Mouse (Mus musculus) gonadal fat pad, adult 2 months (tissue): ENCODE data around the gene Krtap1-5. TPM values are rescaled to one million over a fixed set of nuclear protein-coding genes. Genes with fewer than 3 reads are reported as not detected.

Experiments used
- DNase-seq: peaks from one replicate; pipeline ENCODE4 v3.0.0-alpha.2; 2012; ENCODE audit warnings: low read depth
- polyA plus RNA-seq: library from polyadenylated mRNA; depleted of rRNA; stranded (reverse); fragments of >200 nt; gene quantifications from 2 replicates; pipeline ENCODE4 v1.2.3, GENCODE M21; 2012; rRNA removed

Gene Krtap1-5
- polyA plus RNA-seq, 1 experiment = not detected

DNA sequence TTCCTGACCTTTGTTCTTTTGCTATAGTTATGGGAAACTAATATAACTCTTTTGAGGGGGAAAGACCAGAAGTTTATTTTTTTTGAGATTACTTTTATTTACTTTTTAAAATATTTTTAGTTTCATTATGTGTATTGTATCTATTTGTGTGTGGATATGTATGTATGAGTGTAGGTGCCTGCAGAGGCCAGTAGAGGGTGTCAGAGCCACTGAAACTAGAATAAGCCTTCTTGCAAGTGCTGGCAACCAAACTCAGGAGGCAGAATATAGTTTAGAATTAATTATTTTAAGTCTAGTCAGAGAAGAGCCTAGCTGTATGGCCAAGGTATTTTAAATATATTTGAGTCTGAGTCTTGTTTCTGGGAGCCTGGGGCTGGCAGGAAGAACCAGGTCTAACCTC is 32.9 kb downstream of the Krtap1-5 start:
- no peak for DNase-seq

DNA sequence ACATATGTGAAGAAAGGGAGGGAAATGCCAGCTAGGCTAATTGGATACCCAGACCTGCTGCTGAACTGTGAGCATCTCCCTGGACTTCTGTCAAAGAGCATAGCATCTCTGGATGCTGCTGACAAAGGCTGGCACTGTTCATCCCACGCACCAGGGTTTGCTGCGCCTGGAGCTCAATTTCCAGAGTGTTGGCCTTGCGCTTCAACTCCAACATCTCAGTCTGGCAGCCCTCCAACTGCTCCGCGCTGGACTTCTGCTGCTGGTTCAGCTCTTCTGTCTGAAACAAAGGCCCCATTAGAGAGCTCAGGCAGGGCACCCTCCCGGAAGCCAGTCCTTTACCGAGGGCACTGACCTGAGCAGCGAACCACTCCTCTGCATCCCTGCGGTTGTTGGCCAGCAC is 41.1 kb downstream of the Krtap1-5 start:
- no peak for DNase-seq

Other genes starting within 250 kb of the Krtap1-5 start
- gene Krt26, start 243.1 kb downstream of the Krtap1-5 start, polyA plus RNA-seq = not detected in 2 replicates
- gene Krt27, start 229.9 kb downstream of the Krtap1-5 start, polyA plus RNA-seq = not detected in 2 replicates
- not detected in 2 replicates for gene Krt28, start 206.1 kb downstream of the Krtap1-5 start, polyA plus RNA-seq
- 0.93 and 1.2 TPM in 2 replicates for gene Krt10, start 191.7 kb downstream of the Krtap1-5 start, polyA plus RNA-seq
- not detected in 2 replicates for gene Krt12, start 158.8 kb downstream of the Krtap1-5 start, polyA plus RNA-seq
- 0.30 and 0.61 TPM in 2 replicates for gene Krt20, start 142.9 kb downstream of the Krtap1-5 start, polyA plus RNA-seq
- gene Krt23, start 87.9 kb downstream of the Krtap1-5 start, polyA plus RNA-seq = 20.2 and 32.9 TPM in 2 replicates
- not detected in 2 replicates for gene Krt39, start 59.7 kb downstream of the Krtap1-5 start, polyA plus RNA-seq
- gene Krt40, start 37.9 kb downstream of the Krtap1-5 start, polyA plus RNA-seq = not detected in 2 replicates
- 0.66 and 1.0 TPM in 2 replicates for gene Krtap3-3, start 30.2 kb downstream of the Krtap1-5 start, polyA plus RNA-seq
- gene Krtap3-2, start 24.2 kb downstream of the Krtap1-5 start, polyA plus RNA-seq = not detected in 2 replicates
- gene Gm11939, start 21.6 kb downstream of the Krtap1-5 start, polyA plus RNA-seq = not detected in 2 replicates
- gene Krtap3-1, start 14.4 kb downstream of the Krtap1-5 start, polyA plus RNA-seq = not detected in 2 replicates
- not detected in 2 replicates for gene Krtap1-4, start 2.6 kb upstream of the Krtap1-5 start, polyA plus RNA-seq
- gene Krtap1-3, start 10.3 kb upstream of the Krtap1-5 start, polyA plus RNA-seq = not detected in 2 replicates
- gene Krtap9-3, start 17.1 kb upstream of the Krtap1-5 start, polyA plus RNA-seq = not detected in 2 replicates
- gene Gm11938, start 22.3 kb upstream of the Krtap1-5 start, polyA plus RNA-seq = not detected in 2 replicates
- not detected in 2 replicates for gene Gm11937, start 29.2 kb upstream of the Krtap1-5 start, polyA plus RNA-seq
- gene Krtap2-4, start 33.8 kb upstream of the Krtap1-5 start, polyA plus RNA-seq = not detected in 2 replicates
- gene Gm11562, start 39.4 kb upstream of the Krtap1-5 start, polyA plus RNA-seq = not detected in 2 replicates
- not detected in 2 replicates for gene Krtap4-1, start 47.2 kb upstream of the Krtap1-5 start, polyA plus RNA-seq
- not detected in 2 replicates for gene Krtap4-2, start 54.1 kb upstream of the Krtap1-5 start, polyA plus RNA-seq
- not detected in 2 replicates for gene Krtap4-7, start 63.1 kb upstream of the Krtap1-5 start, polyA plus RNA-seq
- gene Gm11555, start 69.2 kb upstream of the Krtap1-5 start, polyA plus RNA-seq = not detected in 2 replicates
- gene Gm11563, start 77.9 kb upstream of the Krtap1-5 start, polyA plus RNA-seq = not detected in 2 replicates
- gene Krtap4-6, start 84.9 kb upstream of the Krtap1-5 start, polyA plus RNA-seq = not detected in 2 replicates
- gene Gm14190, start 109.7 kb upstream of the Krtap1-5 start, polyA plus RNA-seq = not detected in 2 replicates
- gene Gm14180, start 153.3 kb upstream of the Krtap1-5 start, polyA plus RNA-seq = not detected in 2 replicates
- not detected in 2 replicates for gene Gm11595, start 191.9 kb upstream of the Krtap1-5 start, polyA plus RNA-seq
- gene Krtap4-8, start 199.7 kb upstream of the Krtap1-5 start, polyA plus RNA-seq = not detected in 2 replicates
- gene Krtap4-9, start 204.2 kb upstream of the Krtap1-5 start, polyA plus RNA-seq = not detected in 2 replicates
- not detected in 2 replicates for gene Gm11596, start 212.5 kb upstream of the Krtap1-5 start, polyA plus RNA-seq
- not detected in 2 replicates for gene Gm11569, start 217.9 kb upstream of the Krtap1-5 start, polyA plus RNA-seq
- not detected in 2 replicates for gene Gm11554, start 223.4 kb upstream of the Krtap1-5 start, polyA plus RNA-seq
- gene Krtap4-13, start 228.9 kb upstream of the Krtap1-5 start, polyA plus RNA-seq = not detected in 2 replicates
- not detected in 2 replicates for gene Gm11564, start 234.7 kb upstream of the Krtap1-5 start, polyA plus RNA-seq